Mouse (Mus musculus) layer of hippocampus, postnatal 10 days (tissue): Measurements from ENCODE around the gene Slc43a3. TPM values are rescaled to one million over a fixed set of nuclear protein-coding genes. Genes with fewer than 3 reads are reported as not detected.

Experiments
- DNase-seq, 2 experiments: peaks; one replicate each; pipeline ENCODE4 v3.0.0; 2021; ENCODE audit warnings: low spot score in 2 of 2
- total RNA-seq, 2 experiments: library from RNA; stranded (reverse); gene quantifications; 2 replicates each; pipeline ENCODE4 v1.2.3; 2021

Gene Slc43a3
- total RNA-seq, 2 experiments from 2014 or later: 2.4 to 5.3 TPM

GRCm38 (mm10) chr2:84935065-84935464 lies 1.3 kb upstream of the Slc43a3 start:
- DNase-seq: no peak

- DNase-seq: no peak
Observed at GRCm38 (mm10) chr2:84937491-84938150, 1.2 kb downstream of the Slc43a3 start.

DNA sequence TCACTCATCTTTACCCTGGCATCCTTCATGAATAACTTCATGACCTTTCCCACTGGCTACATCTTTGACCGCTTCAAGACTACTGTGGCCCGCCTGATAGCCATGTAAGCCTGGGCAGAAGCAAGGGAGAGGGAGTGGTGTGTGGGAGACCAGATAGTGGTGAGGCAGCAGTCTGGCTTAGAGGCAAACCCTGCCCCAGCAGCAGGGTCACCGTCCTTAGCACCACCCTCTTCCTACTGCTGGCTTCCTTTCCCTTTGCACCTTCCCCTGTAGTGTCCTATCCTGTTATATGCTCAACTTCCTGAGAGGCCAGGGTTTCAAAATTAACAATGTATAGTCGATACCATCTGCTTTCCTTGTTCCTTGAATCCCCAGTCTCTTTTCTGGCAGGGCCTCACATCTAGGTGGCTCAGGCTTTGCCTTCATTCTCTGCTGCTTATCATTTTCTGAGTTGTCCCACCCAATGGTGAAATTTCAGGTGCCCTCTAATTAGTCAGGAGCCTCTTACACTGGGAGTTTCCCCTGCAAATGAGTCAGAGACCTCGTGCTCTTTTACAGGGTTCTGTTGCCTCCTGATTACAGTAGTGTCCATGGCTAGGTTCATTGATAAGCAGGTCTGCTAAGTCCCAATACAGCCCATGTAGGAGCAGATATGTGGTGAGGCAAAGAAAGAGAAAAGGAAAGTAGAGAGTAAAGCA lies 2.0 kb downstream of the Slc43a3 start:
- DNase-seq: no peak

GRCm38 (mm10) chr2:84939306-84939705 lies 2.9 kb downstream of the Slc43a3 start:
- no peak for DNase-seq

- no peak for DNase-seq
Observed at GRCm38 (mm10) chr2:84939711-84940110, 3.3 kb downstream of the Slc43a3 start.

DNA sequence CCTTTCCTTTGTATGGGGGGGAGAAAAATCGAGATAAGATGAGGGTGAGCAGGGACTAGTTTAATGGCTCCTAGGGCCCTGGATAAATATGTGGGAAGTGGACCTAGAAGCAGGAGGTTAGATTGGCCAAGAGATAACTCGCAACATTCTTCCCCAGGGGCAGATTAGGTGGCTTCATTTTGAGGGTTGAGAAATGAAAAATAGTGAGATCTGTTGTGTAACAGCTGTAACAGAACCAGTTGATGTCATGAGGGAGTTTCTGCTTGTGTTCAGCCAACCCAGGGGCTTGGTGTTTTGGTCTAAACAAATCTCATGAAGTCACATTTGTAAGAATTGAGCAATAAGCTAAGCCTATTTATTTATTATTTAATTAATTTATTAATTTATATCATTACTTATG lies 5.0 kb downstream of the Slc43a3 start:
- no peak for DNase-seq

GRCm38 (mm10) chr2:84941795-84942194 lies 5.4 kb downstream of the Slc43a3 start:
- DNase-seq: no peak

DNA sequence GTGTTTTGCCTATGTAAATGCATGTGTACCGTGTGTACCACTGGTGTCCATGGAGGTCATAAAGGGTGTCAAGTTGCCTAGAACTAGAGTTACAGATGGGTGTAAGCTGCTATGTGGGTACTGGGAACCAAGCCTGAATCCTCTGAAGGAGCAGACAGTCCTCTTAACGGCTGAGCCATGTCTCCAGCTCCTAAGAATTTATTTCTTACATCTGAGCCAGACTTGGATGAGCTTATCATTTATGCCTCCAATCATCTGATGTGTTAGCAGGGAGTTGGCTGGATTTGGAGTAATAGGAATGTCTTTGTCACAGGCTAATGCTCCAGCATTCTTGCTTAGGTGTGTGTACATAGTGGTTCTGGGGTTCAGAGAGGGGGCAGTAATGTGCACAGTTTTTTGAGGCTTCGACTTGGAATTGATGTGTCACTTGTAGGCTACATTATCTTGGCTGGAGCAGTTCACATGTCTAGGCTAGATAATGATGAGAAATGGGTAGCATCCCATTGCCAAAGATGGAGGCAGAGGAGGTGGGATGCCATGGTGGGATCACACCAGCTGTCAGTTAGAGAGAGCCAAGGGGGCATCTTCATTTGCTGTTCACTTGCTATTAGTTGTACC lies 10.9 kb downstream of the Slc43a3 start:
- DNase-seq: no peak

GRCm38 (mm10) chr2:84948252-84948651 lies 11.9 kb downstream of the Slc43a3 start:
- DNase-seq: no peak

DNA sequence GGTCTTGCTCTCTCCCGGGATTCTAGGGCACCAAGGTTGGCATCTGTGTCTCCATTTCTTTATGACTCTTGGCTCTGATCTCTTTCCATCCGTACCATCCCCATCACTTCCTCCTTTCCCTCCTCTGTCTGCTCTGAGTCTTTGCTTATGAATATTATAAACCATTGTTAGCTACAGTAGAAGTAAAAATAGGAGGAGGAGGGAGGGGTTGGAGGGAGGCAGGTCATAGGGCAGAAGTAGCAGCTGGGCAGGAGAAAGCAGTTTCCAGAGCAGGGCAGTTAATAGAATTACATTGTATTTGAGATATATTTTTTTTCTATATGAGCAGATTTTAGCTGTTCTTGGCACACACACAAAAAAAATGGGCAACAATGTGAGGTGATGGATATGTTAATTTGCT lies 12.3 kb downstream of the Slc43a3 start:
- no peak for DNase-seq

GRCm38 (mm10) chr2:84951027-84951426 lies 14.6 kb downstream of the Slc43a3 start:
- no peak for DNase-seq

DNA sequence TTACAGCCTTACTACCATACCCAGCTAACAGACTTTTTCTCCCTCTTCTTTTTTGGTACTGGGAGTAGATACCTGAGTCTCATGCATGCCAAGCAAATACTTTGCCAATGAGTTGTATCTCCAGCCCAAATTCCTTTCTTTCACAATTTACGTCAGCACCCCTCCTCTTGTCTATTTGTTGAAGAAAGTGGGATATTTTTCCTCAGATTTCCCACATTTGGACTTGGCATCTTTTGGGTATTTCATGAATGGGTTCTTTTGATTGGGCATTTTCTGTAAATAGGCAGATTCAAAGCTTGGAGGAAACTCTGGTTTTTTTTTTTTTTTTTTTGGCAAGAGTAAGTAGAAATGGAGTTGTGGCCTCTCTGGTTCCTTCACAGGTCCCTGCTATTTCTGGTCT lies 15.9 kb downstream of the Slc43a3 start:
- no peak for DNase-seq

- DNase-seq: no peak
Observed at GRCm38 (mm10) chr2:84952693-84953092, 16.3 kb downstream of the Slc43a3 start.

- DNase-seq: no peak
Observed at GRCm38 (mm10) chr2:84955435-84955834, 19.1 kb downstream of the Slc43a3 start.

DNA sequence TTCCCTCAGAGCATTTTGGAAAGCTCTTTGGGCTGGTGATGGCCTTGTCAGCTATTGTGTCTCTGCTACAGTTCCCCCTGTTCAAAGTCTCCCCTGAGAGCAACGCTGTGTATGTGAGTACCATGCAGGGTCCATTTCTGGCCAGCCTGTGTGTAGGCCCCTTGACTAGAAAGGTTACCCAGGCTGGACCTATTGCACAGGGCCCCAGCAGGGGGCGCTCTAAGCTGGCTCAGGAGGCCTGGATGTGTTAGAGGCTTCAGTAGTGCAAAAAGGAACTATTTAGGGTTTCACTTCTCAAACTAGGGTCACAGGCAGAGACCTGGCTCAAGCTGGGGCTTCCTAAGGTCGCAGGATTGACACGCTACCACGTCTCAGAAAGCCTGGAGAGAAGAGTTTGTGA lies 19.9 kb downstream of the Slc43a3 start:
- DNase-seq: peak; percentile 54 to 73

DNA sequence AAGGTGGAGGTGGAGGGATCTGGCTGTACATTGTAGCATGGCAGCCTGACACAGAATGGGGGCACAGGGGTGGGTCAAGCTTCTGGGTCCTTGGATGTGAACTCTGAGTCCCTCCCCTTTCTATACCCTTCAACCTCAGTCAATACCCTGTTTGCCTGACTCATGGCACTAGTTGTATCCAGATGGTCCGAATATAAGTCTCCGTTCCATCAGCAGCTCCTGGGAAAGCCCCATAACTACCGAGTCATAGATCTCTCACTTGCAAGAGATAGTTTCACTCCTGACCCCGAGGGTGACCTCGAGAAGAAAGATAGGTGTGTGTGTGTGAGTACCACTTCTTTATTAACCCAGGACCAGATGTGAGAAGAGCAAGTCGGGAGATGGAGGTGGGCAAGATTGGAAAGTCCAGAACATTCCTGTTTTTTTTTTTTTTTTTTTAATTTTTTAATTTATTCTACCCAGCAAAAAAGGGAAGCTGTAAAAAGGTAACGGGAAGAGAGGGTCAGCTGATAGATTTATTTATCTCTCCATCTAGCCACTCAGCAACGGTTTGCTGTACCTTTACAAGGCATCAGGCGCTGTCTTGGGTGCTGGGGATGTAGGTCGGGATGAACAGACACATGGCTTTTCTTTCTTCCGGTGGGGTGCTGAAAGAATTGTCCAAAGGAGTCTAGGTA lies 22.3 kb downstream of the Slc43a3 start:
- DNase-seq: no peak

DNA sequence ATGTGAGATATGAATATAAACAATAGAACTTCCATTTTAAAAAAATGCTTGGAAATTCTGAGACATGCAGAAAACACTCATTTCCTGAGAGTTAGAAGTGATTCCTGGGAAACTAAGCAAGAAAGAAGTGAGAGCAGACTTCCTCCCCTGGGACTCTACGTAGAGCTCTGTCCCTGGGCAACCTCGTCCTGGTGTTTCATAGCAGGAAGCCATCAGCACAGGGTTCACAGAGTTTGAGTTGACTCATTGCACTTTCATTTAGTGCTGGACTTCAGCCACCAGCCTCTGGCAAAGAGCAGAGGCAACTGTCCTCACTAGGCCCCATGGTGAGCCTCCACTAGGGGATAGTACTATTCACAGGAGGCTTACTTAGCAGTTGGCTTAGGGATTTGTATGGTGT lies 24.9 kb downstream of the Slc43a3 start:
- no peak for DNase-seq

DNA sequence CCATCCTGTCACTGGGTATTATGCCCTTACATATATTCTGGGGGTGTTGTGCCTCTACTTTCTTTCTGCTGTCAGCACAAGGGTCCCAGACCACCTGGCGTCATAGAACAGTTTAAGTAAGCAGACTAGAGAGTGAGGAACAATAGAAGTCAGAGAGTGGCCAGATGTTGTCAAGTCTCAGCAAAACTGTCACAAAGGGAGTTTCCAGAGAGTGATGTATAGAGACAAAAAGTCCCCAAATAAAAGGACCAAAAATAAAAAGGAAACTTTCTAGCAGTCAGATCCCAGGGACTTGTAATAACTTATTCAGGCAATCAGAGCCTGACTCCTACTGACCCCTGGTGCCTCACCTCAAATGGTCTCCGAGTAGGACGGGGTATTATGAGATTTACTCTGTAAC lies 25.5 kb downstream of the Slc43a3 start:
- DNase-seq: no peak

DNA sequence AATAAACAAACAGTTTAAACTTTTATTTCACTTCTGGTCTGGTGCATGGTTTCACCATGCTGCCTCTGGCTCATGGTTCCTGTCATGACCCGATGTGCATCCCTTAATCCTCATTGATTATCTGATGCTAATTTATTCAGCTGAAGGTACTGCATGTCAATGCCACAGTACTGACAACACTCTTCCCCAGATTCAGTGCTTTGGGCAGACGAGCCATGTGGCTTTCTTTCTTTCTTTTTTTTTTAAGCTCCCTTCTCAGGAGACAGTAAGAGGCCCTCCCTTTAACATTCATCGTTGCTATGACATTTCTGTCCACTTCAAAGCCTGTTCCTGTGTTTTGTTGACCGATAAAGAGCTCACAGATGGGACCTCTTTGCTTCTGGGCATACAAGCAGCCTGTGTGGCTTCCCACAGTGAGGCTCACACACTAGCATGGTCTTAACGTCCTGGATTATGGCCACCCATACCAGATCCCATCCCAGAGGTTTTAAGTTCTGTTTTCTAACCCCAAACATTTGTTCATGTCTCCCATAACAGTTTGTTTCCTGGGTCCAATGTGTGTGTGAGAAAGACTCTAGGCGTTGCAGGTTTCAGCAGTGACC lies 26.6 kb downstream of the Slc43a3 start:
- DNase-seq: no peak

DNA sequence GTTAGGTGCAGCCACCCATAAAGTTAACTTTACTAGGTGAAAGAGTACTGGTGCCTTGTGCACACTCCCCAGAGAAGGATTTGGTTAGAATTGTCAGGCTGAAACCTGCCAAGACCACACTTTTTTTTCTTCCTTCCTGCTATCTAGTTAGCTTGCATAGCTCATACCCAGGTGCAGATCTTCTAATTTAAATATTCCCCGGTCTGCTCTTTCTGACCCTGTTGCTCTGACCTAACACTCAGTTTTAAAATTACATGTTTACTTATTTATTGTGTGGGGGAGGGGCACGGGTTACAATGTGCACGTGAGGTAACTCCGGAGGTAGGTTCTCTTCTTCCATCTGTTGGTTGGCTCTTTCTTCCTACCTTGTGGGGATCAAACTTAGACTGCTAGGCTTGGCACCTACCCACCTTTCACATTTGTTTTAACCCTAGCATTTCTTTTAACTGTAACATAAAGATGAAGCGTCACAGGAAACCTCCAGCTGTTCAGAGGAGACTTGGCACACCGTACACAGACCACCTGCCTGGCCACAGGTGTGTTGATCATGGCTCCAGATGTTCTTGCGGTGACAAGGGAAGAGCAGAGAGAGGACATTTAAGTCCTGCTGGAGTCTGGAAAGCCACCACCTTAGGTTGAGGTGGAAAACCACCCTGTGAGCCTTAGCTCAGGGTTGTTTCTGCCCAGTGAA lies 27.9 kb downstream of the Slc43a3 start:
- DNase-seq: no peak
